Mouse (Mus musculus): ENCODE results near the gene Sash1. TPM values are rescaled to one million over a fixed set of nuclear protein-coding genes. Genes with fewer than 3 reads are reported as not detected.

Gene Sash1
- polyA plus RNA-seq, 1 experiment from 2014 or later = 3.9 TPM

- 86% methylated on average over 4 of the region's 4 CpGs for WGBS
- no peak for DNase-seq (ENCODE audit: low spot score)
These were observed 4.6 kb upstream of the Sash1 start for GRCm38 (mm10) chr10:8890511-8890910.

GRCm38 (mm10) chr10:8889341-8889740 lies 3.5 kb upstream of the Sash1 start:
- H3K27me3 ChIP-seq (ENCODE audit: insufficient read depth, poor library complexity, severe bottlenecking) = peaks cover 12% of the 10 kb centered on the region; the same call in 1 of the 2 replicates
- H3K27ac ChIP-seq = no peak overlapping the region
- peaks cover 30% of the 10 kb centered on the region for H3K4me1 ChIP-seq (replicated peaks)
- H3K9me3 ChIP-seq = no peaks in the 10 kb centered on the region
- 34% methylated on average over 4 of the region's 4 CpGs for WGBS
- no peaks in the 10 kb centered on the region for H3K36me3 ChIP-seq
- no peak for DNase-seq (ENCODE audit: low spot score)
- no peak overlapping the region for H3K4me3 ChIP-seq

More at GRCm38 (mm10) chr10:8890511-8890910, 4.6 kb upstream of the Sash1 start:
- Histone ChIP-seq H3K4me1 (replicated peaks) (peaks cover 22% of the 10 kb centered on the region; the same call in 1 of the 2 replicates), H3K27me3 (ENCODE audit: insufficient read depth, poor library complexity, severe bottlenecking) (peaks cover 12% of the 10 kb centered on the region; the same call in 1 of the 2 replicates), H3K4me3 (no peak overlapping the region), H3K36me3 (no peaks in the 10 kb centered on the region), H3K9me3 (no peaks in the 10 kb centered on the region), H3K27ac (no peak overlapping the region)

- no peaks in the 10 kb centered on the region for H3K36me3 ChIP-seq
- H3K9me3 ChIP-seq = no peaks in the 10 kb centered on the region
- H3K27me3 ChIP-seq (ENCODE audit: insufficient read depth, poor library complexity, severe bottlenecking) = peaks cover 12% of the 10 kb centered on the region; the same call in 1 of the 2 replicates
- peak overlapping the region; percentile 80 for H3K4me3 ChIP-seq
- peak overlapping the region; percentile 99 for H3K27ac ChIP-seq
- peaks cover 48% of the 10 kb centered on the region for H3K4me1 ChIP-seq (replicated peaks)
- no peak for DNase-seq (ENCODE audit: low spot score)
- under 1% methylated on average over 14 of the region's 14 CpGs for WGBS
These were observed 621 bp upstream of the Sash1 start for GRCm38 (mm10) chr10:8886528-8886854.

GRCm38 (mm10) chr10:8885201-8885600 lies 669 bp downstream of the Sash1 start:
- Histone ChIP-seq H3K4me1 (replicated peaks) (peaks cover 56% of the 10 kb centered on the region), H3K27ac (peak overlapping the region; percentile 99), H3K9me3 (no peaks in the 10 kb centered on the region), H3K27me3 (ENCODE audit: insufficient read depth, poor library complexity, severe bottlenecking) (peaks cover 12% of the 10 kb centered on the region; the same call in 1 of the 2 replicates), H3K4me3 (peak overlapping the region; percentile 80), H3K36me3 (peaks cover 11% of the 10 kb centered on the region; the same call in 1 of the 2 replicates)
- DNase-seq (ENCODE audit: low spot score) = peak; percentile 37
- 2% methylated on average over 11 of the region's 11 CpGs for WGBS

- Histone ChIP-seq H3K4me3 (peak overlapping the region; percentile 80), H3K9me3 (no peaks in the 10 kb centered on the region)
- no peak for DNase-seq (ENCODE audit: low spot score)
These were observed 1.3 kb downstream of the Sash1 start for GRCm38 (mm10) chr10:8884565-8884964.

GRCm38 (mm10) chr10:8883686-8884085 lies 2.2 kb downstream of the Sash1 start:
- WGBS = 18% methylated on average over 4 of the region's 4 CpGs
- H3K36me3 ChIP-seq = peaks cover 11% of the 10 kb centered on the region; the same call in 1 of the 2 replicates
- DNase-seq (ENCODE audit: low spot score) = no peak
- peaks cover 12% of the 10 kb centered on the region; the same call in 1 of the 2 replicates for H3K27me3 ChIP-seq (ENCODE audit: insufficient read depth, poor library complexity, severe bottlenecking)
- peaks cover 63% of the 10 kb centered on the region for H3K4me1 ChIP-seq (replicated peaks)
- H3K9me3 ChIP-seq = no peaks in the 10 kb centered on the region
- no peak overlapping the region; the same call in 1 of the 2 replicates for H3K27ac ChIP-seq
- peak overlapping the region; percentile 80; the same call in 1 of the 2 replicates for H3K4me3 ChIP-seq

More at GRCm38 (mm10) chr10:8884565-8884964, 1.3 kb downstream of the Sash1 start:
- peaks cover 11% of the 10 kb centered on the region; the same call in 1 of the 2 replicates for H3K36me3 ChIP-seq
- peaks cover 56% of the 10 kb centered on the region for H3K4me1 ChIP-seq (replicated peaks)
- peaks cover 12% of the 10 kb centered on the region; the same call in 1 of the 2 replicates for H3K27me3 ChIP-seq (ENCODE audit: insufficient read depth, poor library complexity, severe bottlenecking)
- 0 out of 2 replicates have a peak overlapping the region, but pooled peaks have one; percentile 45 for H3K27ac ChIP-seq
- WGBS = 35% methylated on average over 5 of the region's 5 CpGs

- Histone ChIP-seq H3K9me3 (no peaks in the 10 kb centered on the region), H3K4me3 (no peak overlapping the region), H3K27me3 (ENCODE audit: insufficient read depth, poor library complexity, severe bottlenecking) (no peaks in the 10 kb centered on the region), H3K4me1 (replicated peaks) (peaks cover 49% of the 10 kb centered on the region), H3K36me3 (peaks cover 15% of the 10 kb centered on the region; the same call in 1 of the 2 replicates), H3K27ac (no peak overlapping the region)
- WGBS = 24% methylated on average over 2 of the region's 2 CpGs
- no peak for DNase-seq (ENCODE audit: low spot score)
These were observed 4.1 kb downstream of the Sash1 start for GRCm38 (mm10) chr10:8881736-8882135.

- 56% methylated on average over 15 of the region's 15 CpGs for WGBS
- Histone ChIP-seq H3K27ac (peak overlapping the region; percentile 59; the same call in 1 of the 2 replicates), H3K27me3 (ENCODE audit: insufficient read depth, poor library complexity, severe bottlenecking) (no peaks in the 10 kb centered on the region), H3K9me3 (no peaks in the 10 kb centered on the region), H3K4me1 (replicated peaks) (peaks cover 45% of the 10 kb centered on the region), H3K36me3 (peaks cover 15% of the 10 kb centered on the region; the same call in 1 of the 2 replicates), H3K4me3 (no peak overlapping the region)
- no peak for DNase-seq (ENCODE audit: low spot score)
These were observed 4.8 kb downstream of the Sash1 start for GRCm38 (mm10) chr10:8880950-8881675.

GRCm38 (mm10) chr10:8878824-8879223 lies 7.0 kb downstream of the Sash1 start:
- H3K4me1 ChIP-seq (replicated peaks) = peaks cover 34% of the 10 kb centered on the region
- no peaks in the 10 kb centered on the region for H3K27me3 ChIP-seq (ENCODE audit: insufficient read depth, poor library complexity, severe bottlenecking)
- no peak overlapping the region for H3K4me3 ChIP-seq
- H3K9me3 ChIP-seq = no peaks in the 10 kb centered on the region
- H3K27ac ChIP-seq = no peak overlapping the region
- no peak for DNase-seq (ENCODE audit: low spot score)
- WGBS = 37% methylated on average over 9 of the region's 9 CpGs
- H3K36me3 ChIP-seq = peaks cover 15% of the 10 kb centered on the region; the same call in 1 of the 2 replicates

- no peak for DNase-seq (ENCODE audit: low spot score)
- Histone ChIP-seq H3K9me3 (no peaks in the 10 kb centered on the region), H3K27me3 (ENCODE audit: insufficient read depth, poor library complexity, severe bottlenecking) (no peaks in the 10 kb centered on the region), H3K4me1 (replicated peaks) (peaks cover 30% of the 10 kb centered on the region), H3K4me3 (no peak overlapping the region), H3K36me3 (peaks cover 15% of the 10 kb centered on the region; the same call in 1 of the 2 replicates), H3K27ac (no peak overlapping the region)
- 79% methylated on average over 13 of the region's 13 CpGs for WGBS
These were observed 7.5 kb downstream of the Sash1 start for GRCm38 (mm10) chr10:8878381-8878780.

- Histone ChIP-seq H3K9me3 (no peaks in the 10 kb centered on the region), H3K4me1 (replicated peaks) (peaks cover 7% of the 10 kb centered on the region; the same call in 1 of the 2 replicates), H3K4me3 (no peak overlapping the region), H3K27ac (no peak overlapping the region), H3K27me3 (ENCODE audit: insufficient read depth, poor library complexity, severe bottlenecking) (no peaks in the 10 kb centered on the region), H3K36me3 (peaks cover 4% of the 10 kb centered on the region; the same call in 1 of the 2 replicates)
- 88% methylated on average over 7 of the region's 7 CpGs for WGBS
- DNase-seq (ENCODE audit: low spot score) = no peak
These were observed 12.1 kb downstream of the Sash1 start for GRCm38 (mm10) chr10:8873631-8874370.

GRCm38 (mm10) chr10:8872788-8873187 lies 13.1 kb downstream of the Sash1 start:
- H3K4me1 ChIP-seq (replicated peaks) = 0 out of 2 replicates have a peak, but pooled peaks cover 2% of the 10 kb centered on the region
- no peaks in the 10 kb centered on the region for H3K27me3 ChIP-seq (ENCODE audit: insufficient read depth, poor library complexity, severe bottlenecking)
- H3K36me3 ChIP-seq = peaks cover 4% of the 10 kb centered on the region; the same call in 1 of the 2 replicates
- no peak overlapping the region for H3K27ac ChIP-seq
- no peak overlapping the region for H3K4me3 ChIP-seq
- WGBS = 89% methylated on average over 3 of the region's 3 CpGs
- no peaks in the 10 kb centered on the region for H3K9me3 ChIP-seq
- DNase-seq (ENCODE audit: low spot score) = no peak

Measured in hindbrain, embryonic 10.5 days (tissue).